Mouse (Mus musculus): ENCODE measurements around the gene Cdk13. TPM values are rescaled to one million over a fixed set of nuclear protein-coding genes. Genes with fewer than 3 reads are reported as not detected.

Cdk13 gene
- total RNA-seq, 2 experiments from 2014 or later: 22.3 to 28.9 TPM

- intact Hi-C loops (cut with DNase I): no loop called here
- no peak for DNase-seq (ENCODE audit: low spot score)
Observed at GRCm38 (mm10) chr13:17671122-17671521, 133.8 kb downstream of the Cdk13 start.

GRCm38 (mm10) chr13:17667380-17667779 lies 137.5 kb downstream of the Cdk13 start:
- DNase-seq (ENCODE audit: low spot score): no peak
- intact Hi-C loops (cut with DNase I): no loop called here

Small RNA genes within 50 kb of the gene (microRNA-seq; reads per million reads assigned to microRNA genes)
- gene Mir466i: not detected

Other genes starting within 250 kb of the Cdk13 start
- 1 to 10 TPM; 7.8 to 8.0 TPM for gene Mplkip, start 109.9 kb downstream of the Cdk13 start, total RNA-seq (2021)
- under 1 TPM; 0.61 to 0.96 TPM for gene Sugct, start 109.5 kb downstream of the Cdk13 start, total RNA-seq (2021)
- gene Rala, start 139.1 kb upstream of the Cdk13 start, total RNA-seq (2021): 10 to 100 TPM; 39.0 to 40.9 TPM
- gene Yae1d1, start 188.3 kb upstream of the Cdk13 start, total RNA-seq (2021): 10 to 100 TPM; 36.1 to 36.9 TPM

Measured in heart, postnatal 25 days (tissue).